Mouse (Mus musculus) limb, embryonic 12.5 days (tissue): ENCODE data around the gene Cpm. TPM values are rescaled to one million over a fixed set of nuclear protein-coding genes. Genes with fewer than 3 reads are reported as not detected.
"Not testable (repeated sequence)": the region's sequence is repeated elsewhere in the genome, so short reads cannot be mapped to it uniquely, and the experiment has no call there.

Experiments used
- ATAC-seq: fragments of 200-750 bp; cut with Nextera tagmentation; 2 replicates; pipeline ENCODE4 v1.8.0; 2017; ENCODE audit warnings: low read depth, moderate TSS enrichment; ENCODE audit not compliant: insufficient number of reproducible peaks, insufficient read depth, low FRiP score, low TSS enrichment
- H3K27ac ChIP-seq: fragments of 300-500 bp; sonication (generic); 2 replicates; pipeline ENCODE4 v1.5.1; 2016; ENCODE audit warnings: mild to moderate bottlenecking, moderate library complexity
- H3K27me3 ChIP-seq: fragments of 300-500 bp; sonication (generic); 2 replicates; pipeline ENCODE4 v1.6.1; 2016; ENCODE audit warnings: mild to moderate bottlenecking, moderate library complexity
- H3K36me3 ChIP-seq: fragments of 300-500 bp; sonication (generic); 2 replicates; pipeline ENCODE4 v1.6.1; 2016; ENCODE audit warnings: mild to moderate bottlenecking, moderate library complexity
- H3K4me1 ChIP-seq: fragments of 300-500 bp; sonication (generic); replicated peaks from 2 replicates; pipeline ENCODE4 v1.6.1; 2016
- H3K4me2 ChIP-seq: fragments of 300-500 bp; sonication (generic); 2 replicates; pipeline ENCODE4 v1.6.1; 2016; ENCODE audit warnings: mild to moderate bottlenecking, moderate library complexity
- H3K4me3 ChIP-seq: fragments of 300-500 bp; sonication (generic); replicated peaks from 2 replicates; pipeline ENCODE4 v1.5.1; 2016; ENCODE audit warnings: mild to moderate bottlenecking
- H3K9ac ChIP-seq: fragments of 300-500 bp; sonication (generic); replicated peaks from 2 replicates; pipeline ENCODE4 v1.6.1; 2016; ENCODE audit warnings: mild to moderate bottlenecking, moderate library complexity
- H3K9me3 ChIP-seq: fragments of 300-500 bp; sonication (generic); 2 replicates; pipeline ENCODE4 v1.6.1; 2016; ENCODE audit warnings: mild to moderate bottlenecking, moderate library complexity
- WGBS: fragments of 180-500 bp; shearing (Covaris S2); methylation state at CpG from one replicate; pipeline ENCODE4 v1.1.7; 2016; 5-methylcytosine and 5-hydroxymethylcytosine counted together
- polyA plus RNA-seq: library from polyadenylated mRNA; unstranded; fragments of >200 nt; fragmentation: Nextera tagmentation; extraction: Ambion mirVana; gene quantifications from 2 replicates; pipeline ENCODE4 v1.2.1, GENCODE M21; 2016

Gene Cpm
- polyA plus RNA-seq, 1 experiment from 2014 or later, result 30.0 TPM

- no peak overlapping the region for H3K9ac ChIP-seq
- H3K4me1 ChIP-seq, result no peaks in the 10 kb centered on the region
- H3K27me3 ChIP-seq, result no peaks in the 10 kb centered on the region
- no peak for ATAC-seq
- no peak overlapping the region for H3K4me2 ChIP-seq
- peaks cover 93% of the 10 kb centered on the region for H3K36me3 ChIP-seq
- WGBS, result 92% methylated on average over 6 of the region's 6 CpGs
- H3K27ac ChIP-seq, result no peak overlapping the region
- no peak overlapping the region for H3K4me3 ChIP-seq
- H3K9me3 ChIP-seq, result no peaks in the 10 kb centered on the region
These were observed 71.9 kb downstream of the Cpm start for GRCm38 (mm10) chr10:117701034-117701829.

GRCm38 (mm10) chr10:117702024-117702833 lies 72.9 kb downstream of the Cpm start:
- no peaks in the 10 kb centered on the region for H3K4me1 ChIP-seq
- no peak overlapping the region for H3K4me2 ChIP-seq
- H3K4me3 ChIP-seq, result no peak overlapping the region
- H3K27ac ChIP-seq, result no peak overlapping the region
- no peak overlapping the region for H3K9ac ChIP-seq
- ATAC-seq, result no peak
- H3K36me3 ChIP-seq, result peaks cover 93% of the 10 kb centered on the region
- H3K27me3 ChIP-seq, result no peaks in the 10 kb centered on the region
- WGBS, result 96% methylated on average over 6 of the region's 6 CpGs
- H3K9me3 ChIP-seq, result no peaks in the 10 kb centered on the region

GRCm38 (mm10) chr10:117703506-117703905 lies 74.2 kb downstream of the Cpm start:
- Histone ChIP-seq H3K9me3 (no peaks in the 10 kb centered on the region), H3K4me3 (no peak overlapping the region), H3K27me3 (no peaks in the 10 kb centered on the region), H3K4me1 (no peaks in the 10 kb centered on the region), H3K36me3 (peaks cover 90% of the 10 kb centered on the region), H3K27ac (no peak overlapping the region), H3K9ac (no peak overlapping the region), H3K4me2 (no peak overlapping the region)
- no peak for ATAC-seq
- 93% methylated on average over 3 of the region's 3 CpGs for WGBS

- ATAC-seq, H3K9me3 ChIP-seq, H3K27me3 ChIP-seq, H3K9ac ChIP-seq, H3K4me3 ChIP-seq, H3K4me1 ChIP-seq, H3K27ac ChIP-seq, H3K4me2 ChIP-seq: not testable (repeated sequence)
- peaks cover 84% of the 10 kb centered on the region for H3K36me3 ChIP-seq
- 95% methylated on average over 6 of the region's 6 CpGs for WGBS
These were observed 75.1 kb downstream of the Cpm start for GRCm38 (mm10) chr10:117704314-117704963.

- Histone ChIP-seq H3K4me2 (no peak overlapping the region), H3K9me3 (no peaks in the 10 kb centered on the region), H3K9ac (no peak overlapping the region), H3K27ac (no peak overlapping the region), H3K4me1 (peaks cover 10% of the 10 kb centered on the region), H3K27me3 (no peaks in the 10 kb centered on the region), H3K36me3 (peaks cover 79% of the 10 kb centered on the region), H3K4me3 (no peak overlapping the region)
- 96% methylated on average over 6 of the region's 6 CpGs for WGBS
- no peak for ATAC-seq
These were observed 75.7 kb downstream of the Cpm start for GRCm38 (mm10) chr10:117704964-117705335.

- H3K4me1 ChIP-seq, result peaks cover 10% of the 10 kb centered on the region
- no peak overlapping the region for H3K27ac ChIP-seq
- H3K4me3 ChIP-seq, result no peak overlapping the region
- no peak overlapping the region for H3K9ac ChIP-seq
- ATAC-seq, result no peak
- no peaks in the 10 kb centered on the region for H3K27me3 ChIP-seq
- no peak overlapping the region for H3K4me2 ChIP-seq
- peaks cover 71% of the 10 kb centered on the region for H3K36me3 ChIP-seq
- no peaks in the 10 kb centered on the region for H3K9me3 ChIP-seq
These were observed 76.5 kb downstream of the Cpm start for GRCm38 (mm10) chr10:117705806-117706205.

- H3K36me3 ChIP-seq, result peaks cover 66% of the 10 kb centered on the region
- no peak overlapping the region for H3K9ac ChIP-seq
- H3K4me3 ChIP-seq, result no peak overlapping the region
- no peak overlapping the region for H3K27ac ChIP-seq
- no peak for ATAC-seq
- no peaks in the 10 kb centered on the region for H3K27me3 ChIP-seq
- peaks cover 10% of the 10 kb centered on the region for H3K4me1 ChIP-seq
- no peak overlapping the region for H3K4me2 ChIP-seq
- H3K9me3 ChIP-seq, result no peaks in the 10 kb centered on the region
- WGBS, result 90% methylated on average over 6 of the region's 6 CpGs
These were observed 77.1 kb downstream of the Cpm start for GRCm38 (mm10) chr10:117706440-117706839.

- Histone ChIP-seq H3K9ac (no peak overlapping the region), H3K36me3 (peaks cover 58% of the 10 kb centered on the region), H3K4me3 (no peak overlapping the region), H3K27ac (no peak overlapping the region), H3K9me3 (no peaks in the 10 kb centered on the region), H3K27me3 (no peaks in the 10 kb centered on the region), H3K4me2 (no peak overlapping the region), H3K4me1 (peaks cover 10% of the 10 kb centered on the region)
- 89% methylated on average over 2 of the region's 2 CpGs for WGBS
- no peak for ATAC-seq
These were observed 78.0 kb downstream of the Cpm start for GRCm38 (mm10) chr10:117707114-117707838.

GRCm38 (mm10) chr10:117708376-117708775 lies 79.1 kb downstream of the Cpm start:
- peaks cover 10% of the 10 kb centered on the region for H3K4me1 ChIP-seq
- peaks cover 48% of the 10 kb centered on the region for H3K36me3 ChIP-seq
- H3K27ac ChIP-seq, result no peak overlapping the region
- ATAC-seq, result no peak
- no peak overlapping the region for H3K4me2 ChIP-seq
- H3K9ac ChIP-seq, result no peak overlapping the region
- WGBS, result 97% methylated on average over 2 of the region's 2 CpGs
- H3K27me3 ChIP-seq, result no peaks in the 10 kb centered on the region
- no peaks in the 10 kb centered on the region for H3K9me3 ChIP-seq
- H3K4me3 ChIP-seq, result no peak overlapping the region

- Histone ChIP-seq H3K4me3 (peak overlapping the region; percentile 82), H3K9me3 (no peaks in the 10 kb centered on the region), H3K9ac (no peak overlapping the region), H3K27ac (no peak overlapping the region), H3K4me1 (peaks cover 10% of the 10 kb centered on the region), H3K27me3 (no peaks in the 10 kb centered on the region), H3K4me2 (peak overlapping the region; percentile 76), H3K36me3 (peaks cover 44% of the 10 kb centered on the region)
- ATAC-seq, result no peak
- 89% methylated on average over 9 of the region's 9 CpGs for WGBS
These were observed 79.6 kb downstream of the Cpm start for GRCm38 (mm10) chr10:117708856-117709255.
